Mouse (Mus musculus) activated CD4-positive, CD25-positive, alpha-beta regulatory T cell, adult 9 weeks (primary cell): Measurements from ENCODE around the gene BC048403. TPM values are rescaled to one million over a fixed set of nuclear protein-coding genes. Genes with fewer than 3 reads are reported as not detected.

Experiments used
- polyA plus RNA-seq: library from polyadenylated mRNA; unstranded; fragments of 100-300 nt; shearing (Covaris generic); gene quantifications from one replicate; pipeline ENCODE4 v1.2.1, GENCODE M21; 2017

The BC048403 gene
- polyA plus RNA-seq: 2.6 TPM

DNA sequence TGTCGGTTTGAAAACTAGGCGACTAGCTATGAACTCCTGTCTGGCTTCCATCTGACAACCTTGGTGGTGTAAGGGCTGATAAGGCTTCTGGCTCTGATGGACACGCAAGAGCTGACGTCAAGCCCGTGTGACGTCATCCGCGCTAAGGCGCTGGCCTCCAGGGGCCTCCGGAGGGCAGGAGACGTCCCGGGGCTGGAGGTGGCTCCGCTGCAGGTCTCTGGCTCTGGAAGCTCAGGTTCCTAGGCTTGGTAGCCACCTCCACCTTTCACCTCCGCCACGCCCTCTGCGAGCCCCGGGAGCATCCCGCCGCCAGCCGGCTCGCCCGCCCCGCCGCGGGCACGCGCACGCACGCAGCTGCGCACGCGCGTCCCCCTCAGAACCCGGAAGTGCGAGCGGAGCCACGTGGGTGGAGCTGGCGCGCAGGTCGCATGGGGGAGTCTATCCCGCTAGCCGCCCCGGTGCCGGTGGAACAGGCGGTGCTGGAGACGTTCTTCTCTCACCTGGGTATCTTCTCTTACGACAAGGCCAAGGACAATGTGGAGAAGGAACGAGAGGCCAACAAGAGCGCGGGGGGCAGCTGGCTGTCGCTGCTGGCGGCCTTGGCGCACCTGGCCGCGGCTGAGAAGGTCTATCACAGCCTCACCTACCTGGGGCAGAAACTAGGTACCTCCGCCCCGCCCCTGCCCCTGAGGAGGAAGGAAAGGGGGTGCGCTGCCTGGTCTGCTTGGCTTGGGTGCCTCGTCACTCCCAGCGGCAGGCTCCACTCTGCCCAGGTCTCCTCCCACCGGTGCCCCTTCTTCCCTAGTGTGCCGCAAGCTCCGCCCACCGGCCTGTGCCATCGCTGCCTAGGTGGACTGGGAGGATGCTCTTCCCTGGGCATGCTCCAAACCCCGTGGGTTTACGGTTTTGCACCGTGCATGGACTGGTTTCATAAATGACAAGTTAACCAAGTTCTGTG, at the start of gene BC048403:
TSS of gene BC048403 (plus strand) at position 390 of the 958 bp plus-strand sequence.

Other genes starting within 250 kb of the BC048403 start
- gene Tbk1, start 153.2 kb upstream of the BC048403 start, polyA plus RNA-seq: 107 TPM
- 27.8 TPM for gene Xpot, start 113.6 kb upstream of the BC048403 start, polyA plus RNA-seq
- 0.29 TPM for gene D930020B18Rik, start 98.3 kb upstream of the BC048403 start, polyA plus RNA-seq